Mouse (Mus musculus): ENCODE results near the gene 1700003H04Rik. TPM values are rescaled to one million over a fixed set of nuclear protein-coding genes. Genes with fewer than 3 reads are reported as not detected.

1700003H04Rik gene
- not detected for polyA plus RNA-seq (2021)

- POLR2A ChIA-PET = no interaction called here
- CTCF ChIA-PET = no interaction called here
- ATAC-seq (peak; percentile 57), DNase-seq (ENCODE audit: low read depth, low spot score) (no peak)
- no peaks in the 10 kb centered on the region for H3K27me3 ChIP-seq
- no peak for TF ChIP-seq CTCF (IDR thresholded peaks at IDR 0.05)
- in situ Hi-C loops (cut with MboI; ENCODE audit: low pct_unique_long_range_greater_than_20kb) = loop anchor here (10.0 to 25.0 kb wide), 2 partner anchors 306 to 894 kb away; partner anchors contain the start of gene Ndst3
Measured at GRCm38 (mm10) chr3:124581001-124581400, at the start of gene 1700003H04Rik. Gene 1700003H04Rik, minus strand, starts transcription at chr3:124581101.

- ChIA-PET POLR2A (no interaction called here), CTCF (no interaction called here)
- ATAC-seq (no peak), DNase-seq (ENCODE audit: low read depth, low spot score) (no peak)
- H3K27me3 ChIP-seq = peaks cover 14% of the 10 kb centered on the region
- TF ChIP-seq CTCF (IDR thresholded peaks at IDR 0.05) = no peak
- in situ Hi-C loops (cut with MboI; ENCODE audit: low pct_unique_long_range_greater_than_20kb) = no loop called here
Measured at GRCm38 (mm10) chr3:124623031-124623430, 42.1 kb upstream of the 1700003H04Rik start.

GRCm38 (mm10) chr3:124613287-124613686 lies 32.4 kb upstream of the 1700003H04Rik start:
- no peaks in the 10 kb centered on the region for H3K27me3 ChIP-seq
- in situ Hi-C loops (cut with MboI; ENCODE audit: low pct_unique_long_range_greater_than_20kb) = no loop called here
- peak; percentile 86 for ATAC-seq
- ChIA-PET POLR2A (interaction anchor here (0.7 kb wide), 1 partner anchor 80 kb away, joined by 3 read pairs; no protein-coding TSS in a partner anchor), CTCF (no interaction called here)
- DNase-seq (ENCODE audit: low read depth, low spot score) = peak; percentile 62
- TF ChIP-seq CTCF (IDR thresholded peaks at IDR 0.05) = no peak

GRCm38 (mm10) chr3:124609956-124610355 lies 29.1 kb upstream of the 1700003H04Rik start:
- DNase-seq (ENCODE audit: low read depth, low spot score) (no peak), ATAC-seq (no peak)
- ChIA-PET CTCF (no interaction called here), POLR2A (no interaction called here)
- TF ChIP-seq CTCF (IDR thresholded peaks at IDR 0.05) = no peak
- in situ Hi-C loops (cut with MboI; ENCODE audit: low pct_unique_long_range_greater_than_20kb) = no loop called here
- H3K27me3 ChIP-seq = no peaks in the 10 kb centered on the region

GRCm38 (mm10) chr3:124606021-124606517 lies 25.2 kb upstream of the 1700003H04Rik start:
- H3K27me3 ChIP-seq = no peaks in the 10 kb centered on the region
- POLR2A ChIA-PET = no interaction called here
- CTCF ChIA-PET = interaction anchor here (1.8 kb wide), 1 partner anchor 12 kb away, joined by 5 read pairs; no protein-coding TSS in a partner anchor
- no peak for TF ChIP-seq CTCF (IDR thresholded peaks at IDR 0.05)
- DNase-seq (ENCODE audit: low read depth, low spot score) (no peak), ATAC-seq (no peak)
- in situ Hi-C loops (cut with MboI; ENCODE audit: low pct_unique_long_range_greater_than_20kb) = no loop called here

- DNase-seq (ENCODE audit: low read depth, low spot score) (no peak), ATAC-seq (no peak)
- no peaks in the 10 kb centered on the region for H3K27me3 ChIP-seq
- TF ChIP-seq CTCF (IDR thresholded peaks at IDR 0.05) = no peak
- CTCF ChIA-PET = interaction anchor here (1.8 kb wide), 1 partner anchor 12 kb away, joined by 5 read pairs; no protein-coding TSS in a partner anchor
- in situ Hi-C loops (cut with MboI; ENCODE audit: low pct_unique_long_range_greater_than_20kb) = no loop called here
- POLR2A ChIA-PET = no interaction called here
Measured at GRCm38 (mm10) chr3:124605518-124605917, 24.6 kb upstream of the 1700003H04Rik start.

GRCm38 (mm10) chr3:124597789-124598188 lies 16.9 kb upstream of the 1700003H04Rik start:
- POLR2A ChIA-PET = no interaction called here
- no peaks in the 10 kb centered on the region for H3K27me3 ChIP-seq
- DNase-seq (ENCODE audit: low read depth, low spot score) (no peak), ATAC-seq (peak; percentile 73)
- CTCF ChIA-PET = interaction anchor here (1.4 to 1.6 kb wide), 2 partner anchors 10 kb away, joined by 5 read pairs; no protein-coding TSS in a partner anchor
- in situ Hi-C loops (cut with MboI; ENCODE audit: low pct_unique_long_range_greater_than_20kb) = loop anchor here (25.0 kb wide), 1 partner anchor 910 kb away; the partner anchor contains the start of gene Ndst3
- TF ChIP-seq CTCF (IDR thresholded peaks at IDR 0.05) = no peak

- H3K27me3 ChIP-seq = no peaks in the 10 kb centered on the region
- ChIA-PET POLR2A (interaction anchor here (0.5 kb wide), 1 partner anchor 193 kb away, joined by 3 read pairs; no protein-coding TSS in a partner anchor), CTCF (interaction anchor here (0.7 to 1.2 kb wide), 10 partner anchors 9 to 1093 kb away, joined by 3 to 6 read pairs (median 4); no protein-coding TSS in a partner anchor)
- ATAC-seq = peak; percentile 82
- DNase-seq (ENCODE audit: low read depth, low spot score) = peak; percentile 6
- in situ Hi-C loops (cut with MboI; ENCODE audit: low pct_unique_long_range_greater_than_20kb) = loop anchor here (5.0 to 25.0 kb wide), 3 partner anchors 313 to 1070 kb away; partner anchors contain the start of gene Ndst3
- peak; percentile 51 for TF ChIP-seq CTCF (IDR thresholded peaks at IDR 0.05)
Measured at GRCm38 (mm10) chr3:124587534-124587933, 6.6 kb upstream of the 1700003H04Rik start.

GRCm38 (mm10) chr3:124585761-124586160 lies 4.9 kb upstream of the 1700003H04Rik start:
- POLR2A ChIA-PET = no interaction called here
- CTCF ChIA-PET = interaction anchor here (1.3 kb wide), 1 partner anchor 14 kb away, joined by 3 read pairs; no protein-coding TSS in a partner anchor
- in situ Hi-C loops (cut with MboI; ENCODE audit: low pct_unique_long_range_greater_than_20kb) = loop anchor here (5.0 to 25.0 kb wide), 3 partner anchors 311 to 1068 kb away; partner anchors contain the start of gene Ndst3

GRCm38 (mm10) chr3:124557317-124557716 lies 23.6 kb downstream of the 1700003H04Rik start:
- TF ChIP-seq CTCF (IDR thresholded peaks at IDR 0.05) = no peak
- CTCF ChIA-PET = no interaction called here
- in situ Hi-C loops (cut with MboI; ENCODE audit: low pct_unique_long_range_greater_than_20kb) = no loop called here
- DNase-seq (ENCODE audit: low read depth, low spot score) (no peak), ATAC-seq (no peak)
- POLR2A ChIA-PET = no interaction called here
- H3K27me3 ChIP-seq = no peaks in the 10 kb centered on the region

More at GRCm38 (mm10) chr3:124585761-124586160, 4.9 kb upstream of the 1700003H04Rik start:
- no peak for DNase-seq (ENCODE audit: low read depth, low spot score)
- ATAC-seq = no peak
- no peaks in the 10 kb centered on the region for H3K27me3 ChIP-seq
- peak; percentile 28 for TF ChIP-seq CTCF (IDR thresholded peaks at IDR 0.05)

GRCm38 (mm10) chr3:124555963-124556362 lies 24.9 kb downstream of the 1700003H04Rik start:
- ChIA-PET POLR2A (no interaction called here), CTCF (no interaction called here)
- ATAC-seq = no peak

More at GRCm38 (mm10) chr3:124555963-124556362, 24.9 kb downstream of the 1700003H04Rik start:
- in situ Hi-C loops (cut with MboI; ENCODE audit: low pct_unique_long_range_greater_than_20kb) = no loop called here
- no peak for DNase-seq (ENCODE audit: low read depth, low spot score)
- TF ChIP-seq CTCF (IDR thresholded peaks at IDR 0.05) = no peak
- no peaks in the 10 kb centered on the region for H3K27me3 ChIP-seq

Data from Patski (cell line).